Mouse (Mus musculus): ENCODE data around the gene 1700069L16Rik. TPM values are rescaled to one million over a fixed set of nuclear protein-coding genes. Genes with fewer than 3 reads are reported as not detected.

The 1700069L16Rik gene
- polyA plus RNA-seq, 1 experiment from 2014 or later: not detected

GRCm38 (mm10) chr5:113652215-113652614, 72.4 kb downstream of the 1700069L16Rik start:
- ATAC-seq (ENCODE audit: insufficient number of reproducible peaks, insufficient read depth, low FRiP score, low read depth): no peak
- no peak overlapping the region for H3K4me2 ChIP-seq (ENCODE audit: low read length)
- H3K27me3 ChIP-seq (ENCODE audit: control insufficient read depth, insufficient read depth, low read length): peaks cover 23% of the 10 kb centered on the region; the same call in 1 of the 2 replicates
- peaks cover 6 to 14% of the 10 kb centered on the region in 2 experiments; a peak in 1 of 4 replicates for H3K4me1 ChIP-seq (ENCODE audit: control insufficient read depth in 2 of 2, insufficient read depth in 2 of 2, low read length in 2 of 2)
- H3K9me3 ChIP-seq (ENCODE audit: control insufficient read depth, low read length): no peaks in the 10 kb centered on the region
- 20% methylated on average over 5 of the region's 5 CpGs for WGBS
- H3K9ac ChIP-seq (ENCODE audit: low read length): no peak overlapping the region
- no peaks in the 10 kb centered on the region for H3K36me3 ChIP-seq (ENCODE audit: control insufficient read depth, insufficient read depth, low read length)
- H3K27ac ChIP-seq (replicated peaks in 1 of 2; ENCODE audit: control insufficient read depth in 1 of 2, insufficient read depth in 1 of 2, low read depth in 2 of 2, low read length in 2 of 2): no peak overlapping the region
- no peak overlapping the region for H3K4me3 ChIP-seq (ENCODE audit: control insufficient read depth in 1 of 2, insufficient read depth in 1 of 2, low read depth in 1 of 2, low read length in 2 of 2)

- Histone ChIP-seq H3K4me2 (ENCODE audit: low read length) (peak within 1 kb of the TSS; percentile 55), H3K9me3 (ENCODE audit: control insufficient read depth, low read length) (no peaks in the 10 kb centered on the region), H3K9ac (ENCODE audit: low read length) (peak within 1 kb of the TSS; percentile 57; the same call in 1 of the 2 replicates), H3K4me1 (ENCODE audit: control insufficient read depth in 2 of 2, insufficient read depth in 2 of 2, low read length in 2 of 2) (peaks cover 6 to 14% of the 10 kb centered on the region in 2 experiments; a peak in 1 of 4 replicates), H3K27ac (replicated peaks in 1 of 2; ENCODE audit: control insufficient read depth in 1 of 2, insufficient read depth in 1 of 2, low read depth in 2 of 2, low read length in 2 of 2) (0 out of 4 replicates have a peak within 1 kb of the TSS, but pooled peaks of 1 of the 2 experiments have one; percentile 4), H3K36me3 (ENCODE audit: control insufficient read depth, insufficient read depth, low read length) (no peaks in the 10 kb centered on the region), H3K4me3 (ENCODE audit: control insufficient read depth in 1 of 2, insufficient read depth in 1 of 2, low read depth in 1 of 2, low read length in 2 of 2) (peak within 1 kb of the TSS; percentile 23 to 28), H3K27me3 (ENCODE audit: control insufficient read depth, insufficient read depth, low read length) (peaks cover 26% of the 10 kb centered on the region)
- WGBS: 5% methylated on average over 29 of the region's 30 CpGs
- ATAC-seq (ENCODE audit: insufficient number of reproducible peaks, insufficient read depth, low FRiP score, low read depth): 0 out of 2 replicates have a peak, but pooled peaks have one; percentile 19
These were observed 74.3 kb downstream of the 1700069L16Rik start, which contains the start of gene Cmklr1 for GRCm38 (mm10) chr5:113650035-113650865. Cmklr1 (minus strand) TSS chr5:113650426.

- Histone ChIP-seq H3K27ac (replicated peaks in 1 of 2; ENCODE audit: control insufficient read depth in 1 of 2, insufficient read depth in 1 of 2, low read depth in 2 of 2, low read length in 2 of 2) (no peak overlapping the region), H3K36me3 (ENCODE audit: control insufficient read depth, insufficient read depth, low read length) (no peaks in the 10 kb centered on the region), H3K9me3 (ENCODE audit: control insufficient read depth, low read length) (no peaks in the 10 kb centered on the region), H3K4me1 (ENCODE audit: control insufficient read depth in 2 of 2, insufficient read depth in 2 of 2, low read length in 2 of 2) (peaks cover 6 to 14% of the 10 kb centered on the region in 2 experiments; a peak in 1 of 4 replicates), H3K27me3 (ENCODE audit: control insufficient read depth, insufficient read depth, low read length) (peaks cover 33% of the 10 kb centered on the region), H3K4me2 (ENCODE audit: low read length) (peak overlapping the region; percentile 6; the same call in 1 of the 2 replicates), H3K4me3 (ENCODE audit: control insufficient read depth in 1 of 2, insufficient read depth in 1 of 2, low read depth in 1 of 2, low read length in 2 of 2) (no peak overlapping the region), H3K9ac (ENCODE audit: low read length) (no peak overlapping the region)
- 43% methylated on average over 5 of the region's 5 CpGs for WGBS
- ATAC-seq (ENCODE audit: insufficient number of reproducible peaks, insufficient read depth, low FRiP score, low read depth): no peak
These were observed 75.8 kb downstream of the 1700069L16Rik start for GRCm38 (mm10) chr5:113648647-113649211.

GRCm38 (mm10) chr5:113647141-113647540, 77.4 kb downstream of the 1700069L16Rik start:
- Histone ChIP-seq H3K27ac (replicated peaks in 1 of 2; ENCODE audit: control insufficient read depth in 1 of 2, insufficient read depth in 1 of 2, low read depth in 2 of 2, low read length in 2 of 2) (no peak overlapping the region), H3K4me1 (ENCODE audit: control insufficient read depth in 2 of 2, insufficient read depth in 2 of 2, low read length in 2 of 2) (peaks cover 16 to 17% of the 10 kb centered on the region in 2 experiments), H3K4me3 (ENCODE audit: control insufficient read depth in 1 of 2, insufficient read depth in 1 of 2, low read depth in 1 of 2, low read length in 2 of 2) (no peak overlapping the region), H3K9ac (ENCODE audit: low read length) (no peak overlapping the region), H3K9me3 (ENCODE audit: control insufficient read depth, low read length) (no peaks in the 10 kb centered on the region), H3K27me3 (ENCODE audit: control insufficient read depth, insufficient read depth, low read length) (peaks cover 30% of the 10 kb centered on the region), H3K4me2 (ENCODE audit: low read length) (no peak overlapping the region), H3K36me3 (ENCODE audit: control insufficient read depth, insufficient read depth, low read length) (no peaks in the 10 kb centered on the region)
- ATAC-seq (ENCODE audit: insufficient number of reproducible peaks, insufficient read depth, low FRiP score, low read depth): no peak
- 87% methylated on average over 8 of the region's 8 CpGs for WGBS

- H3K9me3 ChIP-seq (ENCODE audit: control insufficient read depth, low read length): no peaks in the 10 kb centered on the region
- no peak overlapping the region for H3K9ac ChIP-seq (ENCODE audit: low read length)
- H3K36me3 ChIP-seq (ENCODE audit: control insufficient read depth, insufficient read depth, low read length): no peaks in the 10 kb centered on the region
- H3K4me1 ChIP-seq (ENCODE audit: control insufficient read depth in 2 of 2, insufficient read depth in 2 of 2, low read length in 2 of 2): peaks cover 10 to 13% of the 10 kb centered on the region in 2 experiments
- H3K27ac ChIP-seq (replicated peaks in 1 of 2; ENCODE audit: control insufficient read depth in 1 of 2, insufficient read depth in 1 of 2, low read depth in 2 of 2, low read length in 2 of 2): no peak overlapping the region
- no peak overlapping the region for H3K4me3 ChIP-seq (ENCODE audit: control insufficient read depth in 1 of 2, insufficient read depth in 1 of 2, low read depth in 1 of 2, low read length in 2 of 2)
- ATAC-seq (ENCODE audit: insufficient number of reproducible peaks, insufficient read depth, low FRiP score, low read depth): no peak
- peaks cover 32% of the 10 kb centered on the region for H3K27me3 ChIP-seq (ENCODE audit: control insufficient read depth, insufficient read depth, low read length)
- no peak overlapping the region for H3K4me2 ChIP-seq (ENCODE audit: low read length)
- 80% methylated on average over 4 of the region's 4 CpGs for WGBS
These were observed 80.1 kb downstream of the 1700069L16Rik start for GRCm38 (mm10) chr5:113644520-113644919.

- peaks cover 32% of the 10 kb centered on the region for H3K27me3 ChIP-seq (ENCODE audit: control insufficient read depth, insufficient read depth, low read length)
- no peaks in the 10 kb centered on the region for H3K9me3 ChIP-seq (ENCODE audit: control insufficient read depth, low read length)
- peaks cover 5 to 10% of the 10 kb centered on the region in 2 experiments for H3K4me1 ChIP-seq (ENCODE audit: control insufficient read depth in 2 of 2, insufficient read depth in 2 of 2, low read length in 2 of 2)
- peak overlapping the region; percentile 39 for H3K4me2 ChIP-seq (ENCODE audit: low read length)
- no peak overlapping the region for H3K9ac ChIP-seq (ENCODE audit: low read length)
- no peak overlapping the region for H3K27ac ChIP-seq (replicated peaks in 1 of 2; ENCODE audit: control insufficient read depth in 1 of 2, insufficient read depth in 1 of 2, low read depth in 2 of 2, low read length in 2 of 2)
- WGBS: 24% methylated on average over 18 of the region's 18 CpGs
- peak; percentile 82 for ATAC-seq (ENCODE audit: insufficient number of reproducible peaks, insufficient read depth, low FRiP score, low read depth)
- no peaks in the 10 kb centered on the region for H3K36me3 ChIP-seq (ENCODE audit: control insufficient read depth, insufficient read depth, low read length)
- no peak overlapping the region for H3K4me3 ChIP-seq (ENCODE audit: control insufficient read depth in 1 of 2, insufficient read depth in 1 of 2, low read depth in 1 of 2, low read length in 2 of 2)
These were observed 81.3 kb downstream of the 1700069L16Rik start for GRCm38 (mm10) chr5:113643107-113643848.
